Mouse (Mus musculus) megakaryocyte, embryonic 14.5 days (primary cell): Measurements from ENCODE around the gene Otud6a.

Experiments
- FLI1 ChIP-seq: IDR thresholded peaks from 2 replicates; pipeline ENCODE4 v1.6.1; 2012; ENCODE audit warnings: low read length, inconsistent platforms, mixed read lengths
- GATA1 ChIP-seq: IDR thresholded peaks from 3 replicates; pipeline ENCODE4 v1.6.1; 2012; ENCODE audit warnings: mixed read lengths, low read length, inconsistent platforms, borderline replicate concordance

GRCm38 (mm10) chrX:100475569-100476223 lies 46.9 kb downstream of the Otud6a start:
- TF ChIP-seq FLI1 (no peak), GATA1 (no peak)
